Mouse (Mus musculus) retina, adult 2 months (tissue): ENCODE data around the gene Epha4.

ENCODE experiments used
- DNase-seq: peaks from one replicate; pipeline ENCODE4 v3.0.0-alpha.2; 2012; ENCODE audit warnings: low read depth, low spot score

Epha4 gene

DNA sequence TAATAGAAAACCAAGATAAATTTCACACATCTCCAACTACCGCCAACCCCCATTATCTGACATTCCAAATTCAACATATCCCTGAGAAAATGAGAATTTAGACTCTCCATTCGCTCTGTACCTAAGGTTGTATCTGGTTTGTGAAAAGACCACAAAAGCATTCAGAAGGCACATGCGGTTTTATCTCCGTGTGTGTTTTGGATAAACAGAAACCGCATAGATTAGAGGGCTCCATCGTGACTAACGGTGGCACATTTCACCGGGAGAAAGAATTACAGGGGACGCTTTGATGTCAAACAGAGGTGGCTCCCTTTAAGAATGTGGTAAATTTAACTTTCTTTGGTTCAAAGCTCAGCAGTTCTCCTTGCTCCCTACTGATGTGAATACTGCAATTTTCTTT lies 107.5 kb downstream of the Epha4 start:
- DNase-seq = no peak

DNA sequence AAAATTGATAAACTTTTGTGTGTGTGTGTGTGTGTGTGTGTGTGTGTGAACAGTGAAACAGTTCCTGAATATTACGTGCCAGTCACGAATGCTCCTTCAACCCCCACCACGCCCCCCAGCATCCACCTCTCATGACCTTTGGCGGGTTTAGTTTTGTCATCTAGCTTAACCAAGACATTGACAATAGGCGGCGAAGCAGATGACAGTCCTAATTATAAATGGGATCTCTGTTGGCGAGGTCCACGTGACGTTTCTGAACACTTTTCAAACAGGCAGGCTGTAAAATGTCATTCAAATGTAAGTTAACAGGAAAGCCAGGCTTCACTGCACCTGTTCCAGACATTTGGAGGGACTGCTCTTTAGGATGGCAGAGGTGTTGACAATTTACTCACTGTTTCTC lies 108.3 kb downstream of the Epha4 start:
- DNase-seq = no peak

DNA sequence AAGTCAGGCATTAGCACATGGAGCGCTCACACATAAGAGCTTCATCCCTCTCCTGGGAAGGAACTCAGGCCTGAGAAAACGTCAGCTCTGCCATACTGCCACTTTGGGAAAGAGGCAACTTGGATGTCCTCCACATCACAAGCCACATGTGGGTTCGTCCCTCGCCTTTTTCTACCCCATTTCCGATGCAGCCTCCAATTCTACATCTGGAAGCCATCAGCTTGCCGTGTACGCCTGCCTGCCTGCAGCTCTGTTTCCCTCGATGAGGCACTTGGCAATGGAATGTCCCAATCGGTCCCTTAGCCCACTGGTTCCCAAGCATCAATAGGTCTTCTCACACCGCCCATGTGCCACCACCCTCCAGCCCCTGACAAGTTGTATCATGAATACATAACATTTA lies 110.4 kb downstream of the Epha4 start:
- DNase-seq = no peak

DNA sequence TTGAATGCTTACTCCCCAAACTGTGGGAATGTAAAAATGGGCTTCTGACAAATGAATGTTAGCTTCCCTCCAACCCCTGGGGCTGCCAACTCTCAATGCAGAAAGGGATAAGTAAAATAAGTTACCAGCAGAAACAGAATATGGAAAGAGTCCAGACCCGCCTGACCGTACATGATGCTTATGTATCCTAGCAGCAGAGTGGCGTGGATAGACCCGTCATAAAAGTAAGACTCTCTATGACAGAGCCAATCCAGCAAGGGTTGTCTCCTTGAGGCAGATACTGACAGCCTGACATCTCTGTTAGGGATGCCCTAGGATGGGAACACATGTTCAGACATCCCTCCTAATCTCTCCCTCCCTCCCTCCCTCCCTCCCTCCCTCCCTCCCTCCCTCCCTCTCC lies 111.9 kb downstream of the Epha4 start:
- DNase-seq = no peak

DNA sequence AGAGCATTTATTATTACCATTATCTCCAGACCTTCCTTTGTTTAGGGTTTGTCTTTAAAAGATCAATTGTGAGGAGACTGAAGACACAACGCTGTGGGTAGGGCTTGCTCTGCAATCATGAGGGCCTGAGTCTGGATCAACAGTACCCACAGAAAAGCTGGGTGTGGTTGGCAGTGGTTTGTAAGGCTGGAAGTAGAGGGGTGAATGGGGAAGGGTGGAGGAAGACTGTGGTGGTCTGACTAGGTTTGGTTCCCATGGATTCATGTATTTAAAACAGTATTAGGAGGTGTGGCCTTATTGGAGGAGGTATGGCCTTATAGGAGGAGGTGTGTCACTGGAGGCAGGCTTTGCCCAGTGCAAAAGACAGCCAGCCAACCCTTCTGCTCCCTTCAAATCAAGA lies 113.4 kb downstream of the Epha4 start:
- no peak for DNase-seq

DNA sequence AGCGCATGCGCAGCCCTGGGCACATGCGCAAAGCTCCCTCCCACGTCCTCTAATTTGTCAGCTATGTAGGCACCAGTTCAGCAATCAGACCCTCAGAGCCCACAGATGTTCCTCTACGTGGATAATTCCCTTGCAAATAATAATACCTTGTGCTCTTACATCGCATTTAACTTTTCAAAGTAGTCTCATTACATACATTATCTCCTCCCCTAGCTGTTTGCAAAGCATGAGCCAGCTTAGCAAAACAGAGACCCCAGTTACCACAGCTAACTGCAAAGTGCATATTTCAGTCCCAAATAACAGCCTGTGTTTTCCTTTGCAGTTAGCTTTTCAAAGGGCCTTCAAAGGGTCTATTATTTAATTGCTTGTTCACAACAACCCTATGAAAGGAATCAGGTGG lies 123.3 kb downstream of the Epha4 start:
- no peak for DNase-seq

DNA sequence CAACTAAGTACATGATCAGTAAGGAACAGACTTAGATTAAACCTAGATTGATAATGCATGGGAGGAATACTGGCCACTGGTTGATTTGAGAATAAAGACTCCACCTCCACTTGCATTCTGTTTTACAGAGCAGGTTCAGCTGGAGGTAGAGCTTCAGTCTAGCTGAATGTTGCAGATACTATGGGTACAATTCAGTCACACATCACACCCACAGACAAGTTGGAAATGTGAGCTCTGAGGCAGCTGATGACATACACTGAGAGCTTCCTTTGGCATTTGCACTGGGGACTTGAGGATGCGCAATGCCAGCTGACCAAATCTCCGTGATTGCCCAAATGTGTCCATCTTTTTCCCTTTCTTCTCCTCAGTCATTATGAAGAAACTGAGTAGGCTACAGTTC lies 125.8 kb downstream of the Epha4 start:
- DNase-seq = no peak

DNA sequence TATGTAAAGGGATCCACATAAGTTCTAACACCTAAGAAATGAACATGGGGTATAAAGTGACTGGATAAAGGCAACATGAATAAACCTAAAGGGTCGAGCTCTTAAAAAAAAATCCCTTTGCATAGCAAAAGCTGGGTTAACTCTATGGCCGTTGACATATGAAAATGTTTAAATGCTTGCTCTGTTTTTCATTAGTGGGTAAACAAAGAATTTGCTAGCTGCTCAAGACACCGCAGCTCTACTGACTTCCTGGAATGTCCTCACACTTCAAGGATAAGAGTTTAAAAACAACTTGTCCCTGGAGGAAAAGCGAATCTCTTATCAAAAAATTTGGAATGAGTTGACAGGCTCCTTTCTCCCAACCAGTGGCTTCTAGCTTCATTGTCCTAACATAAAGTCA lies 126.3 kb downstream of the Epha4 start:
- DNase-seq = no peak

DNA sequence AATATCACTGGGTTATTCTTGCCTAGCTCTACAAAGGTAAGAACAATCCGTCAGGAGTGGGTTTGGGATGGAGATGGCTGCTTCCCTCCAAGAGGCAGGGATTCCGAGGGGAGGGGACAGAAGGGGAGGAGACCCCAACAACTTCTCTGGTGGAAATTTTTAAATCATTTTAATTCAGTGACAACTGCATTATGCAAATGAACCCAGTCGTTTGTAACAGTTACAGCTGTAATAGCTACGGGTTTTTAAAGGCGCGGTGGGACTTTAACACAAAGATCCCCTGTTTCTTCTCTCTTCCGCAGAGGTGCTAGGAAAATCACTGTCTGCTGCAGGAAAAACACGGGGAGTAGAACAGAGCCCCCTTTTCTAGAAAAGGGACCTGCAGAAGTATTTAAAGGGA lies 129.3 kb downstream of the Epha4 start:
- no peak for DNase-seq

DNA sequence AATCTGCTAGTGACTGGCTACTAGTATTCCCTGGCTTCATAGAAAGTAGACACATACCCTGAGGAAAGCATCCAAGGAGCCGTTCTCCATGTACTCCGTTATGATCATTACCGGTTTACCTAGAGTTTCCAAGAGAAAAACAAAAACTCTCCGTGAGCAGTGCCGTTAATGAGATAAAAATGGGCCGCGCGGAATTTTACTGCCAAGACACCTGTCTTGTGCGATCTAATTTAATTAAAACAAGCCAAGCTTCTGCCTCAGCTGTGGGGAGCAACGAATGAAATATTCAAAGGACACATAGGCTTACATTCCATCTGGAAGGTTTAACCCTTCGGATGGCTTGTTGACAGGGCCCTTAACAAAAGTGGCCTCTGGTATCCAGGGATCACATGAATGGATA lies 131.4 kb downstream of the Epha4 start:
- no peak for DNase-seq

DNA sequence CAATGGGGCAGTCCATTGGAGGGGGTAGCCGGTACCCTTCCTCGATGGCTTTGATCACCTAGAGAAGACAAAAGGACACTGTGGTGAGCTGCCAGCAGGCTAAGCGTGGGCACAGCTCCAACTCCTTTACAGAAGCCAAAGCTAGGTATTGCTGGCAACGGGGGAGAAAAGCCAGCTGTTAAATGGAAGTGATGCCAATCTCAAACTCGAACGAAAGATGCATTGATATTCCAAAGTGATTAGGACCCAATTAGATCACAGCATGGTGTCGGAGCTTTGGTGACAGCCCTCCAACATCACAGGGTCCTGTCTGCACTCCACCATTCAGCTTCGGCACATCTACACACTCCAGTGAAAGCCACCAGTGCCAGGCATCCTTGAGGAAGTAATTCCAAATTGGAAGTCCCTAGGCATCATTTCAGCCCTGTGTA lies 137.3 kb downstream of the Epha4 start:
- DNase-seq = no peak

DNA sequence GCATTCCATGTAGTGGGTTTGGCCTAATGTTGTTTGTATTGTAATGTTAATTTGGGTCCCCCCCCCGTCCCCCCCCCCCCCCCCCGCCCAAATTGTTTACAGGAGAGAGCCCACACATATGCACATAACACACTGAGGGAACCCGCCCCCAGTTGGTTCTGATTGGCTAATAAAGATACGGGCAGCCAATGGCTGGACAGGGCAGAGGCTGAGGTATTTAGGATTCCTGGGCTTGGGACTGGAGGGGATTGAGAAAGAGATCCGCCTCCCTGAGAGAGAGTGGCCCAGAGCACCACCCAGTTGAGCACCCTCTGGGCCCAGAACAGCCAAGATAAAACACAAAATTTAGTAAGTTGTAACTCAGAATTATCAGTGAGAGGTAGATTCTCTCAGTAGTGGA lies 140.8 kb downstream of the Epha4 start:
- no peak for DNase-seq

DNA sequence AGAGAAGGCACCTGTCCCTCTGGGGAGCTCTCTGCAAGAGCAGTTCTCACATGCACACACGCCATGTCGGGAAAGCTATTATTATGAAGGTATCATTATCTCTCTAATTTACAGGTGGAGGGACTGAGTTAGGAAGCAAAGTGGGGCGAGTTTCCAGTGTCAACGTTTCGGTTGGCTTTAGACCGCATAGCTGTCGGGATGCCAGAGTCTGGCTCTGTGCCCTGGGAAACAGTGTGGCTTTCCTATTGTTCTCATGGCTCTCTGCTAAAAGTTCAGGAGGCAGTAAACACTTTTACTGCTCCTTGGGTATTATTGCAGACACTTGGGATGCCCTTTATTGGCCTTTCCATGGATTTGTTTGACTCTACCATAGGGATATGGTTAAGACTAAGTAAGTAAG lies 144.0 kb downstream of the Epha4 start:
- DNase-seq = no peak

DNA sequence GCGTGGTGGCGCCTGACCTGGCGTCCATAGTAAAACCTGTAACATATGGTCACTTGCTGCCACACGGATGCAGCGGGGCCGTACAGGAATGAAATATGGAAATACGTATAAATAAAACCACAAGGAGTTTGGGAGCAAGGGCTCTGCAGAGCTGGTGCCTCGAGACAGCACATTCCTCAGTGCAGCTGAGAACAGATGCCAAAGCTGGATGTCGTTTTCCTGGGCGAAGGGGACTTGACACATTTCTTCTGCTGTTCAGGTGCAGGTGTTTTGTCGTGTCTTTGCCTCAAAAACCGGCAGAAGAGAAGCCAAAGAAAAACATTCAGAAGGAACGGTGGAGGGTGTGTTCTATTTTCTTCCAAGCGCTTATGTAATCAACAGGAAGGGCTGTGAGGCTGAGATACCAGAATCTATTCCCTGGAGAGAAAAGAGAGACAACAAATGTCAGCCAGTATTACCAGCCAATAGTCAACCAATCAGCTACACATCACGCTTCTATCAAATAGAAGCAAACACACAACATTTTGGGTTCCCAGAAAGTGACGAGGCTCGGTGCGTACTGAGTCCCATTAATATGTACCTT lies 145.5 kb downstream of the Epha4 start:
- DNase-seq = no peak

DNA sequence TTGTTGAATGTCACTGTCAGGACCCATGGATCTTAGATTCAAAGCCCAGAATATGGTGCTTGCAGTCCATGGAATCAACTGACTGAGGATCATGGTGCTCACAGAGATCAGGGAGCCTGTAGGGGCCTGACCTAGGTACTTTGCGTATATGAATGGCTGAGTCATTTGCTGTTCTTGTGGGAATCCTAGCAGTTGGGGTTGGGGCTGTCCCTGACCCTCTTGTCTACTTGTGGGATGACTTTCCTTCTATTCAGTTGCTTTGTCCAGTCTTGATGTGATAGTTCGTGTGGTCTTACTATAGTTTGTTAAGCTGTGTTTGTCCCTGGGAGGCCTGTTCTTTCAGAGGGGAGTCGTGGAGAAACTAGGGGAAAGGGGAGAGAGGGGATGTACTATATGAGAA lies 149.0 kb downstream of the Epha4 start:
- no peak for DNase-seq

DNA sequence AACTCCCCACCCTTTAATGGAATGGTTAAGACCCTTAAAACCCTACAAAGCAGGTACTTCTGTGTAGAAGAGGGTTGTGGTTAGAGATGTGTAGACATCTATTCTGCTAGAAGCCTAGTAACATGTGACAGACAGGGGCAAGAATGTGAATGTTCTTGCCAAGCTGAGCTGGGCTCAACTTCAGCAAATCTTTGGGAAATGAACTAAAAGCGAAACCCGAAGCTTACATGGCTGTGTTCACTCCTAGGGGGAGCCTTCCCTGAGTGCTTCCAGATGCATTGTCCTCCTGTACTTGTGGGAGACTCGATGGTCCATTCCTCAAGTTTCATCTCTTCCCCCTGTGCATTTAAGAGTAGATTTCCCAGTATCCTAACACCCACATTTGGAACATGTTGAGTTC lies 150.3 kb downstream of the Epha4 start:
- DNase-seq = no peak

DNA sequence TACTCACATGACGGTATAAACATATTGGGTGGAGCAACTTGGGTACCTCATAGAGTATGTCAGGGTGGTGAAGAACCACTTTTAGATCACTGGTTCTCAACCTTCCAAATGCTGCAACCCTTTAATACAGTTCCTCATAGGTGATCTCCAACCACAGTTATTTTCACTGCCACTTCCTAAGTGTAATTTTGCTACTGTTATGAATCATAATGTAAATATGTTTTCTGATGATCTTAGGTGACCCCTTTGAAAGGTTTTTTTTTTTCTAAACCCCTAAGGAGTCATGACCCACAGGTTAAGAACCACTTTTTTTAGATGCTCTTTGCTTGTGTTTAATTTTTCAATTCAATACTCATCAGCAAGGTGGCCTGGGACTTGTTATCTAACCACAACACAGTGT lies 151.0 kb downstream of the Epha4 start:
- no peak for DNase-seq

DNA sequence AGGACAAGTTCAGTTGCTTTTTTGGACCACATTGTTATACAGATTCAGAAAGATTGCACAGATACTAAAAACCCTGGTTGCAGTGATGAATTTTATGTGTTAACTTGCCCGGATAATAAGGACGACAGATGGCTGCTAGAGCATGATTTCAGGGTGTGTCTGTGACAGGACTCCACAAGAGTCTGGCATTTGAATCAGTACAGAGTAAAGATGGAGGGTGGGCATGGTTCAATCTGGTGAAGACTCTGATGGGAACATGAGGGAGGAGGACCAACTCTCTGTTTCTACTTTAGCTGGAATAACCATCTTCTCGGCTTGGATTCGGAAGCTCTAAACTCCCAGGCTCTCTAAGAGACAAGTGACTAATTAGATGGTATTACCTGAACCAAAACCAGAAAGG lies 168.4 kb downstream of the Epha4 start:
- DNase-seq = no peak

DNA sequence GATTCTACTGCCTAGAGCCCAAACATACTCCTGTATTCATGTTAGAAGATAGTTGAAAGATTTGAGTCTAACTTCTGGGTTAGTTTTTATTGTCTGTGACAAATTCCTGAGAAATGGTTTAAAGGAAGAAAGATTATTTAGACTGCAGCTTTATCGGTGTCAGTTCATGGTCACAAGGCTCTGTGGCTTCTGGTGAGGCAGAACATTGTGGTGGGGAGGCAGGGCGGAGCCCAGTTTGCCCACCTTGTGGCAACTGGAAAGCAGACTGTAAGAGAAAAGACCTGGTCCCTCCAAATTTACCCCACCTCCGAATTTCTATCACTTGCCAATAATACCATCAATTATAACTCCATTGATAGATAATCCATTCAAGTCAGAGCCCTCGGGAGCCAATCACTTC lies 171.1 kb downstream of the Epha4 start:
- DNase-seq = no peak

DNA sequence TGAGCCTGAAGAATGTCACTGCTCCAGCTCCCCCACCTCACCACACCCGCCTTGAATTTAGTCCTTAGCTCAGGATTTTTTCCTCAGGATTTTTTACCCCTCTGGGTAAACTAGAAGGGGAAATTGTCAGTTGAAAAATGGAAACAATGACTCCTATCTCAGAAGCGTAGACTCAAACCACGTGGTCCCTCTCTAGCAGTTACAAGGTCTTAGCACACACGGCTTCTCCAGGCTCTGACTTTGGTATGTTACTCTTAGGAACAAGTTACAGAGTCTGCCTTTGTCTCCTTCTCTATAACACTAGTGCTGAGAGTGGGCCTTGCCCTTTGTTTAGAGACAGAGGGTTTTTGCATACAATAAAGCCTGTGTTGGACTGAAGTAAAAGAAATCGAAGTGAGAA lies 175.2 kb downstream of the Epha4 start:
- DNase-seq = no peak

DNA sequence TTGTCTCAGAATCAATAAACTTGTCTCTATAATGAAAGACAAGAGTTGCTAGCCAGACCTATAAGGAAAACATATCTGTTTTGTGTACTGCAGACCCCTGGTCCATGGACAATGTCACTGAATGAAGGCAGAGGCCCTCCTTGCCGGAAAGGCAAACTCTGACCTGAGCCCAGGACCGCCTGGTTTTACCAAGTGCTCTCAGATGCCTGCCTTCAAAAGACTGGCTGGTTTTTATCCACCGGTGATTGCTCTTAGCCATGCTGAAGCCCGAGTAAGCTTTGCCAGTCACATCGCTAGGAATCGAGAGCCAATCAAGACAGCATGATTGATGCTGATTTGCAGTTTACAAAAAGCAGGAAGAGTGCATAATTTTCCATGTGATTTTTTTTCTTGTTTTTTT lies 176.5 kb downstream of the Epha4 start:
- no peak for DNase-seq

DNA sequence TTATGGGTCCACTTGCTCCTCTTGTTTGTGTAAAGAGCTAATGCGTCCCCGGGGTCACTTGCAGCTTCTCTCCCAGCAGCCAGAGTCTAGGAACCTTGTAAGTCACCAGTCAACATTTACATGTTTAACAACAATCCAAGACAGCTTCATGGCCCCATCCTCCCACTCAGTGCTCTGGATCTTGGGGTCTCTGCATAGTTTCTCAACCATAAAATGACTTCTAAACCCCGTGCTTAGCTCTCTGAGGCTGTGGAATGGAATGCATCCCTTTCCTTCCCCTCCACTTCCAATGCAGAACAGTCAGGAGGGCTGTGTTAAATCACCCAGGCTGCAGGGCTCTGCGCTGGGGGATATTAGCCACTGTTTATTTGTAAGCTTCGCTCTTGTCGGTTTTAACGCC lies 178.0 kb downstream of the Epha4 start:
- DNase-seq = no peak

DNA sequence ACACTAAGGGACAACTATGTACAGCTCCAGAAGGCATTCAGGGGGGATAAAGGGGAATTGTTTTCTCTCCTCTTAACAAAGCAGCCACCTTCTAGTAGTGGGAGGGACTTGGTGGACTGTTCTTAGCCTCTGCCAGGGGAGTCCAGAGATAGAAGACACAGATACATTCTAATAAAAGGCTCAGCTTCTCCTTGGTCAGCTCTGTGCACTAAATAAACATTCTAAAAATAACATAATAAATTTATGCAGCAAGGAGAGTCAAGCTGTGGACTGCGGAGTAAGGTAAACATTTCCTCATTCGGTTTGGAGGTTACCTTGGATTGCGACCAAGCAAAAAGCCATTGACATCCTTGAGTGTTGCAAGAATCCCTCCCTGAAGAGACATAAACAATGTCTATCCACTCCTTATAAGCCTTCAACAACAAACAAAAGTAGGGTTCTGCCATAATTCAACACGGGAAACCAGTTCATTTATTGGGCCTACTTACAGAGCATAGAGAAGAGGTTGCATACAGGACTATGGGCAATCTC lies 196.2 kb downstream of the Epha4 start:
- DNase-seq = no peak
